Mouse (Mus musculus) erythroblast, adult 5-6 weeks (primary cell): ENCODE data around the gene Cdt1. TPM values are rescaled to one million over a fixed set of nuclear protein-coding genes. Genes with fewer than 3 reads are reported as not detected.
"Not testable (repeated sequence)": the region's sequence is repeated elsewhere in the genome, so short reads cannot be mapped to it uniquely, and the experiment has no call there.

ENCODE experiments used
- ATAC-seq: replicated peaks from 2 replicates; pipeline ENCODE4 v1.8.0; 2016; ENCODE audit warnings: moderate number of reproducible peaks, mild to moderate bottlenecking, moderate TSS enrichment, inconsistent platforms; ENCODE audit not compliant: poor library complexity, low FRiP score, severe bottlenecking
- total RNA-seq, 2 experiments: library from RNA; stranded (forward) in 1 of 2; stranded (reverse) in 1 of 2; fragments of 150-400 nt in 1 of 2; fragments of 200-764, 138-1000 nt in 1 of 2; gene quantifications; 2 replicates each; pipeline versions ENCODE4 v1.2.3 to v1.2.4; 2015 to 2017; ENCODE audit warnings: low replicate concordance in 2 of 2

The Cdt1 gene
- total RNA-seq, 2 experiments from 2014 or later, result 16.1 to 38.2 TPM

DNA sequence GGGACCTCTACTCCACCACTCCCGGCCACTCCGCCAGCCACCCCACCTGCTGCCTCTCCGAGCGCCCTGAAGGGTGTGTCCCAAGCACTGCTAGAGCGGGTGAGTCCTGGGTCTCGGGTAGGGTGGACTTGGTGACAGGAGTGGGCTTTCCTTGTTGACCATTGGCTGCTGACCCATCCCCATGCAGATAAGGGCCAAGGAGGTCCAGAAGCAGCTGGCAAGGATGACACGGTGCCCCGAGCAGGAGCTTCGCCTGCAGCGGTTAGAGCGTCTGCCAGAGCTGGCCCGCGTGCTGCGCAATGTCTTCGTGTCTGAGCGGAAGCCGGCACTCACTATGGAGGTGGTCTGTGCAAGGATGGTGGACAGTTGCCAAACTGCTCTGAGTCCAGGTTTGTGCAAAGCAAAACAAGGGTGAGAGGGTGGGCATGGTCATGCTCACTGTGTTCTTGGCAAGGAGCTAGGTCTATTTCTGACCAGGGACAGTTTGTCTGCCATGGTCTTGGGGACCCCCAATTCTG, 4.0 kb downstream of the Cdt1 start:
- ATAC-seq, result no peak

DNA sequence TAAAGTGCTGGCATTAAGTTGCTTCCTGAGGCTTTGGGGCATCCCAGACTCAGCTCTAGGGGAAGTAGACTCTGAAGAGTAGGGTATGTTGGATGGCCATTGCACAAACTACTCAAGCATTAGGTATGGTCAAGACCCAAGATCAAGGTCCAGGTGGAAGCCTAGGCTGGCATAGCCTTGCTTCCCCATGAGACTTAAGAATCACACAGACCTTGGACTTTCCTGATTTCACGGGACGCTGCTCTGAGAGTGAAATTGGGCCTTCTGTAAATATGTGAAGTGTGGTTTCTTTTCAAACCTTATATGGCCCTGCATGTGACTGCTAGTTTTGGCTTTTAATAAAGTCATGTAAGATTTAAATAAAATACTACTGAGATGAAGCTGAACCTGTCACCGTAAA, 4.9 kb downstream of the Cdt1 start:
- ATAC-seq, result no peak

DNA sequence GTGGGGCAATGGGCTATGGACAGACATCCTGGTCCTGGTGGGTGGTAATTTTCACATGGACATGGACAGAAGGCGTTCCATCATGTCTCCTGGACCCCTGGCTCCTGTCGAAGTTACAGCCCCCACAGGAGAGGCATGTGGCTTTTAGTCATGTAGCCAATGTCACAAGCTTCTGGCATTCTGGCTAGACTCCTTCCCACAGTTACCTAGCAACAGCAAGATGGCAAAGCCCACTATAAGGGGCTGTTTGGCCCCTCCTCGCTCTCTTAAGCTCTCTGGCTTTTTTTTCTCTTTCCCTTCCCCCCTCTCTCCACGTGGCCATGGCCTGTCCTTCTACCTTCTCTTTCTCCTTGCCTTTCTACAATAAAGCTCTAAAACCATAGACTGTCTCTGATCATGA, 5.4 kb downstream of the Cdt1 start:
- ATAC-seq, result not testable (repeated sequence)

DNA sequence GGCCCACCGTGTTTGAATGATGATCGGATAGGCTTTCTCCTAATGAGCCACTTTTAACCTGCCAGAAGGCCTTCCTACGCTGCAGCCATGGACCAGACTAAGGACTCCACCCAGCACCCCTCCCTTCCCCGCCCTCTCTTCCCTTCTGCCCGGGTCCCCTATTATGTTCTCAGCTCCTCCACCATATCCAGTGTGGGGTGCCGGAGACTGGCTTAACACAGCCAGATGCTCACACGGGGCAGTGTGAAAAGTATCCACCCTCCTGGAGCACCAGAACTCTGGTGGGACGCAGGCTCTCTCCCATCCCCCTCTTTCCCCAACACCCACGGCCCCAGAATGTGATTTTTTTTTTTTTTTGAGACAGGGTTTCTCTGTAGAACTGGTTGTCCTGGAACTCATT, 5.8 kb downstream of the Cdt1 start:
- no peak for ATAC-seq

DNA sequence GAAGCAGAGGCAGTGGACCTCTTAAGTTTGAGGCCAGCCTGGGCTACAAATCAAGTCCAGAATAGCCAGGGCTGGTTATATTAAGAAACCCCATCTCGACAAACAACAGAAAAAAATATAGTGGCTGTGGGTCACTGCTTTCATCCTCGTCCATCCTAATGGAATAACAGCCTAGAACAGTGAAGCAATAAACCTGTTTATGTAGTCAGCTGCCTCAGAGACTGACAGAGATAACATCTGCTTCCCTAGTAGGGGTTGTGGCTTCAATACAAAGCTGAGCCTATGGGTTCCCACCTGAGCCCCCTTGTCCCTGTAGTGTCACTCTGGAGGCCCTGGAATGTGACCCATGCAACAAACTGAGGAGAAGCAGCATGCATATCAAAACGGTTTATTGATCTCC, 6.4 kb downstream of the Cdt1 start:
- no peak for ATAC-seq

DNA sequence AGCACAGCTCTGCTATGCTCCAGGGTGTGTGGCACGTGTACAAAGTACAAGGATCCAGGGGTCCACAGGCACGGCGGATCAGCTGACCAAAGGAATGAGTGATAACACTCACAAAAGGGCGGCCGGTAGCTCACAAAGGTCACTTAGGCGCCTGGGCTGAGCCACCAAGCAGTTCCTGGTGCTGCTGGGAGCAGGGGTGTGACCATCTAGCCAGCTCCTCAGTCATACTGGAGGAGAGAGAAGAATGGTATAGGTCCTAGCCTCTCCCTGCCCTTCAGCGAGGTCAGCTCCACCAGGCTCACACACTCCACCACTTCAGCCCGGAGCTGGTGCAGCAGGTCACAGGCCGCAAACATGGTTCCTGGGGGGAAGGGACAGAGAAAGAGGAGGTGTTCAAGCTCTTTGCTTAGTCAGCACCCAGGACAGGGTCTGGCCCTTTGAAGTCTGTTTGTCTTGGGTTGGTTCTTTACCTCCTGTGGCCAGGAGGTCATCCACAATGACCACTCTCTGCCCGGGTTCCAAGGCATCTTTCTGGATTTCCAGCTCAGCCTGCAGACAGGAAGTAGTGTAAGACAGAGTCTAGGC, 6.9 kb downstream of the Cdt1 start:
- ATAC-seq, result no peak

DNA sequence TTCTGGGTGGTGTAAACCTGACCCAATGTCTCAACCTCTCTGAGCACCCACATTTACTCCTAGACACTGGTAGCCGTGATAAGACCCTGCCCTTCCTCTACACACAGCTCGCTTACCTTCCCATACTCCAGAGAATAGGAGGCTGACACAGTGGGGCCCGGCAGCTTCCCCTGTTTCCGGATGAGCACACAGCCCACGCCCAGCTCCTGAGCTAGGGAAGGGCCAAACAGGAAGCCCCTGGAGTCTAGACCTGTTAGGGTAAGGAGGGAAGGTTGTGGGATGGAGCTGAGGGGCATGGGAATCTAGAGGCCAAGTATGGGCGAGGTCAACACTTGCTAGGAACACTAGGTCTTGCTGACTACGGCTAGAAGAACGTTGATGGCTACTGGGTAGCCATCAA, 7.5 kb downstream of the Cdt1 start:
- no peak for ATAC-seq

DNA sequence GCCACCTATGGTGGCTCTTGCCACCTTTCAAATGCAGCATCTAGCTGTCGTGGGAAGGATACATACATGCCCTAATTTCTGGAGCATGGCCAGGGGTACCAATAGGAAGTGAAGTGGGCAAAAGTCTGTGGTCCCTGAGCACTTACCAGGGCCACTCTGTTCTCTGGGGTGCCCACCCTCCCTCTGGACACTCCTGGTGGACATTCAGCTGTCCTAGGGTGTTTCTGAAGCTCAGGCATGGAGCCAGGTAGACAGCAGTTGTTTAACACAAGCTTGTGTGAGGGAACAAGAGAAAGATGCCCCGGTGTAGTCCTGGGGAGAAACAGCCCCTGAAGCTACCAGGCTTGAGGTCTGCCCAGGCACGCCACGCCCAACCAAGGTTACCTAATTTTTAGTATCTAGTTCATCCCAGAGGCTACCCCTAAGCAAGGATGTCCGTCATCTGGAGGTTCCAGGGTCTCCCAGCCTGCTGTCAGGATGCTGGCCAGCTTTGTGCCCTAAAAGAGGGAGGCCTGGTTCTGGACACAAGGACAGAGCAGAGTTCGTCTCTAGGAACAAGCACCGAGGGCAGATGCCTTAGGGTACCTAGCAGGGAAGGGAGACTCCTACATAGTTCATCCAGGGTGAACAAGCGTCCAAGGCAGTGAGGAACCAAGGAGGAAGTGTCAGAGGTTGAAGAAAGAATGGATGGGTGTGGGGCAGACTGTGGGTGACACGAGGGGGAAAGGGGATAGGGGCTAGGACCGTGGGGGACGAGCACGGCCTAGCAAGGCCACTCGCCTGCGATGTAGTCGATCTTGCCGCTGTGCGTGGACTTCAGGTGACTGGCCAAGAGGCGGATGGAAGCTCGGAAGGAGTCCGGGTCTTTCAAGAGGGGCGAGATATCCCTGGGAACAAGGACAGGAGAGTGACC, 8.2 kb downstream of the Cdt1 start:
- ATAC-seq, result 0 out of 2 replicates have a peak, but pooled peaks have one; percentile 6

DNA sequence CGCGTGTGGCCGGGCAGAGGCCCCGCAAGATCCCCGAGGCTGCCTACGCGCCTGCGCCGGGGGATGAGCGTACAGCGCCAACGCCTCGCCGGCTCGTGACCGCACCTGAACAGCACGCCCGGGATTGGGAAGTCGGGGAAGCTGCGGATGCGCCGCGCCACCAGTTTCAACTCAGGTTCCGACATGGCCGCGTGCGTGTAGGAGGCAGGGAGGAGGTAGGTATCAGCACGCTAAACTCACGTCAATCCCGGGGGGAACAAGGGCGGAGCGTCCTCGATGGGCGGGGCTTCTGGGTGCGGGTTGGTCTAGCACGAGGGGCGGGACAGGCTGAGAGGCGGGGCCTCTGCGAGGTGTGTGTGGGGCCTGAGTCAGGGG, 8.8 kb downstream of the Cdt1 start, which contains the start of gene Aprt:
Gene Aprt, minus strand, starts transcription at position 262 of the 375 bp plus-strand sequence.
- peak; percentile 88 for ATAC-seq

DNA sequence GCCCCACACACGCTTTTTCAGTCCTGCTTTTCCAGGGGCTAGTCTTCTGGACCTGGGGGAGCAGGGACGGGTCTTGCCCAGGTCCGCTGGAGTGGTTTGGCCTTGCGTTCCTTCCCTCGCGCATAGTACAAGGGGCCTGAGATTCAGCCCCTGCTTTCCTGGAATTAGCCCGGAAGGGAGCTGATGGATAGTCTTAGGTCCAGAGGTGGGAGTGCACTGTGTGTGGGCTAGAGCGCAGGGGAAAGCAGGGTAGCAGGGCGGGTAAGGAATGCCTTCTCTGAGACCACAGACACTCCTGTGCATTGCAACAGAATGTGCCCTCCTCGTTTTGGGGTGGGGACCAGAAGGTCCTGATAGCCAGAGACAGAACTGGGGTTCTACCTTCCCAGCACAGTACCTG, 9.3 kb downstream of the Cdt1 start:
- ATAC-seq, result peak; percentile 4; the same call in 1 of the 2 replicates

DNA sequence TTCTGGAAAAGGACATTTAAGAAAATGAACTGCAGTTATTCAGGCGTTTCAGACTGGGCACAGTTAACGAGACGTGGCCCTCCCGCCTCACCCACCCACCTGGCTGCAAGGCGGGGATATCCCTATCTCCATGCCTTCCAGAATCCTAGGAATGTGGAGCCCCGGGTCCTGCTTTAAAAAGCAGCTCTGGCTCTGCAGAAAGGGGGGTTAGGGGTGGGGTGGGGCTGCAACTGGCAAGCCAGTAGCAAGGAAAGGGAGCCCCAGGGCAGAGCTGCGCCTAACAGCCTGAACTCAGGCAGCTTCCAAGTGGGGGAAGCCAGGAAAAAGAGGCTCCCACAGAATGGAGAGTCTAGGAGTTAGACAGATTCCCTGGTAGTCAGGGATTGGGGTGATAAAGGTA, 11.4 kb downstream of the Cdt1 start:
- no peak for ATAC-seq

DNA sequence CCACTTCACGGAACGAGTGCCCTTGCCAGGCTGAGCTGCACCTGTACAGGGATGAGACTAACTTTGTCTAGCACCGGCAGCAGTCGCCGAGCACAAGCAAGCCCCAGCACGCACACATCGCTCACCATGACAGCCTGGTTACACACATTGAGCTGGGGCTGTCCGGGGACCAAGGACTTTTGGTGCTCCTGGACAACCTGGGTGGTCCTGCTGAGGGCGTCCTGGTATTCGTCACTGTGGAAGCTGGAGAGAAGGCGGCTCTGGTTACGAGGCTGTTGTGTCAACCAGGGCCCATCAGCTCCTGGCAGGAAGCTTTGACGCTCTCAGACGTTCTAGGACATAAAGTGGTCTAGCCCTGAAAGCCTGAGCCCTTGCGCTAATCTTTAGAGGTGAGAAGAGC, 13.1 kb downstream of the Cdt1 start:
- no peak for ATAC-seq

DNA sequence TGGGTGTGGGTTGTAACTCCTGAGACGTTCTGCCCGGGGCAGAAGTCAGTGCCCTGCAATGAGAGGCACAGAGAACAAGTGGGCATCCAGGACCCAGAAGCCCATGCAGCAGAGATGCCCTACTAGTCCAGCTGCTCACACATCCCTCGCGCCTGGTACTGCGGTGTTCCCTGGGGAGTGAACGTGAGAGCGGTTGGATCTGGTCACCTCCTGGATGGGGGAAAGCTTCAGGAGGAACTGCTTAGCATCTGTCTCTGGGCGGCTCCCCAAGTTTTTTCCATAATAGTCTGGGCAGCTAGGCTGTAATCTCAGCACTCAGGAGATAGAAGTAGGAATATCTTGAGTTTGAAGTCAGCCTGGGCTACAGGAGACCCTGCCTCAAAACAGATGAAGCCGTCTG, 17.2 kb downstream of the Cdt1 start:
- ATAC-seq, result no peak

DNA sequence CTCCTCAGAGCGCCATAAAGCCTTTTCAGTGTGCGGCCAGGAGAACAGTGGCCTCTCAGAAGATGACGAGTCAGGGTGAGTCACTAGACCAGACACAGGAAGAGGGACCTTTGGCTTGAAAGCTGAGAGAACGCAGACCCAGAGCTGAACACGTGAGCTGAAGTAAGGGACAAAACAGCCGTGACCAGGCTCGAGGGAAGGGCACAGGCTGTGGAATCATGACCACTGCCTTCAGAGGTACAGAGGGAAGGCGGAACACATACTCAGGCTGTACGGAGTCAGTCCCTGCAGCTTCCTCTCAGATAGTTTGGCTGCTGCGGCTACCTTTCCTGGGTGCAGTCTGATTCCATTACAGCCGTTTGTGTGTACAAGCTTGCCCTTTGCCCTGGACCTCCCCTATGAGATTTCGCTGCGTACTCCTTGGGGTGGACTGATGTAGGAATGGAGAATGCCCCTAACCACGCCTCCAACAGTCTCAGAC, 17.6 kb downstream of the Cdt1 start:
- ATAC-seq, result no peak

DNA sequence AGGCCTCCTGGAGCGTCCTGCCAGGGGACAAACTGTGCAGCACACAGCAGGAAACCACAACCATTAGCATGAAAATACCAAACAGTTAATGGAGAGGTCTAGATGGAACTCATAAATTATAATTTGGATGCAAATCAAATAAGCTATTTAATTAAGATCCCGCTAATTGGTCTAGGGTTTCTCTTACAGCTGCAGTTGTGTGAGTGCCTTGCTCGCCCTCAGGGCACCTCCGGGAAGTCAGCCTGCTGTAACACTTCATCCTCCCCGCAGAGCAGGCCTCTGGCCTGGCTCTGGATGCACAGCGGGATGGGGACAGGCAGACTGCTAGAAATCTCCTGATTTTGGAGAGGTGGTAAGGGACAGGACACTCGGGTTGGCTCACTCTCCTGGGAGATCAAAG, 18.4 kb downstream of the Cdt1 start:
- no peak for ATAC-seq

DNA sequence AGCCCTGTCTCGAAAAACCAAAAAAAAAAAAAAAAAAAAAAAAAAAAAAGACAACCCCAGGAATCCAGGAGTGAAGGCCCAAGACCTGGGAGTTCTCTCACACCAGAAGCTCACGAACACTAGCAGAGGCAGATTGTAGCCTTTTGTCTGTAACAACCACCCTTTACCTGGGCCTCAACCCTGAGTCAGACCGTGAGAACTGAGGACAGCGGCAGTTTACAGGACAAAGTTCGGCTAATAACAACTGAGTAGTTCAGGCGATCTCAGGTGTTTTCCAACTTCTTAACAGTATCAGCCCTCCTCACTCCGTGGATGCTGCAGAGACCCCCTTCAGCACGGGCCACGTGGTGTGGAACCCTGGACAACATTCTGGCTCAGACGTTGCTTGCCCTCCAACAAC, 18.9 kb downstream of the Cdt1 start:
- no peak for ATAC-seq

DNA sequence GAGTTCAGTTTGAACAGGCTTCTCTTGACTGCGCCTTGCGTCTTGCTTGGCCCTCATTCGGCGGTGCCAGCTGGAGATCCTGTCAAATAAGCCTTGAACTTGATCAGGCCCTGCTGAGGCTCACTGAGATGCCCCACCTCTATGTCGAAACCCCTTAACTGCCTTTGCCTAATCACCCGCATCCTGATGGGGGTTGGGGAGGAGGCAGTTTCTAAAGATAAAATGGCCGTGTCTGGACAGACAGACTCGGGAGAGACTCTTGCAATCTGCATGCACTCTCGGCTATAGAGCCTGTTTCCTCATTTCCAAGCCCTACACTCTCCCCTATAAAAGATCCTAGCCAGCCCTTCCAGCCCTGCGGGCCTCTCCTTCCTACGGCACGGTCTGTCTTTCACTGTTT, 25.4 kb downstream of the Cdt1 start:
- ATAC-seq, result no peak

DNA sequence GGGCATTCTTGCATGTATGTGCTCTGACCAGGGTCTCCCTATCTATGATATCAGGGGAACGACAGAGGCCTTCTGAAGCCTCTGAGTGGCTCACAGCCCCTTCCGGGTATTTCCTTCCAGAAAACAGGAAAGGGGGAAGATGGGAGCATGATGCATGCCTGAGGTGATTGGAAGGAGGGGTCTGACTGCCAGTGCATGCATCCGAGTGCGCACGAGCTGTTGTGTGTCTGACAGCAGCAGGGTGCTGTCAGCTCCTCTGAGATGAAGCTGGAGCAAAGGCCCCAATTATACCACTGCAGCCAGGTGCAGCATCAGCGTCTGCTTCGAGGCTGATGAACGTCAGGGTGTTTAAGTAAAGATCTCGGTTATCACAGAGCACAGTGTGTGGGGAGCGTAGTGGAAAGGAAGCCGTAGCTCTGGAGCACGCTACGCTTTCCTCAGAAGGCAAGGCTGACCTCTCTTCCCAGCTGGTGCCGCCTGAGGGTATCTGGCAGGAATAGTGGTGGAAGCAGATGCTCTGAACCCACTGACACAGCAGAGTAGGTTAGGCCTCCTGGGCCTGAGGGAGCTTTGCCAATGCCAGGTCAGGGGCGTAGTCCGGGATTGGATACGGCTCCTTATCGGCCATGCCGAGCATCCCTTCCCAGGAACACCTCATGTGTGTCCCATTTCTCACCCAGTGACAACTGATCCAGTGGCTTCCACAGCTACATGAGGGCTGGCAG, 26.1 kb downstream of the Cdt1 start:
- ATAC-seq, result no peak

DNA sequence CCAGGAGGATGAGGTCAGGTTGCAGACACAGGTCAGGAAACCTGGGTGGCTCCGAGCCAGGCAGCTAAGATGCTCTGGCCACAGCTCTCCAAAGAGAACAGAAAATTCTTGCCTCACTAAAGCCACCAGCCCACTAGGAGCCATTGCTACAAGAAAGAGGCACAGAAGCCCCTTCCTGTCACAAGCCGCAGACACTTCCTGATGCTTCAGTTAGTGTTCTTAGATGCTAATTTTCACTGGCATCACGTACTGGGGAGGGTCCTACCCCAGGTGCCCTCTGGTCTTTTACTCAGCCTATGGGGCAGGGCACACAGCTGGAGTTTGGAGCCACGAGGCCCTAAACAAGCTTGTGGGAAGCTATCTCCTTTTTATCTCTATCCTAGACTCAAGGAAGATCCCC, 28.2 kb downstream of the Cdt1 start:
- ATAC-seq, result no peak

DNA sequence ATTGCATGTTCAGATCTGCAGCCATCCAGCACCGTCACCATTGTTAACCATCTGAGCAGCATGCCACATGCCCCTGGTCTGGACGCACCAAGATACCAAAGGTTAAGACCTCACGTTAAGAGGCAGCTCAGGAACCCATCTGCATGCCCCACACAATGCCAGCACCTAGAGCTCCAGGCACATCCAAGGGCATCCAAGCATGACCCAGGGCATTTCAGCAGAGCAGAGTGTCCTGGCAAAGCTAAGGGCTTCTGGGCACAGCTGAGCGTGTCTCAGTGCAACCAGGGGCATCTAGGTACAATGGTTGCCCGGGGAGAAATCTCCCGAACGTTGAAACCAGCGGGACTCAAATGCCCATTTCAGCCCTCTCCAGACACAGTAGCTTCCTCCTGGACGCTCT, 32.9 kb downstream of the Cdt1 start:
- ATAC-seq, result no peak
